Mouse (Mus musculus) G1E (cell line): Measurements from ENCODE around the gene A4galt. TPM values are rescaled to one million over a fixed set of nuclear protein-coding genes. Genes with fewer than 3 reads are reported as not detected.

Experiments used
- ATAC-seq: 2 replicates; pipeline ENCODE4 v1.8.0; 2016; ENCODE audit warnings: mild to moderate bottlenecking; ENCODE audit not compliant: insufficient number of reproducible peaks, poor library complexity, low FRiP score, severe bottlenecking; ENCODE audit errors: extremely low read depth
- DNase-seq: peaks from one replicate; pipeline ENCODE4 v3.0.0; 2012; ENCODE audit warnings: low spot score
- H3K27me3 ChIP-seq: 2 replicates; pipeline ENCODE4 v1.6.1; 2012; ENCODE audit warnings: mild to moderate bottlenecking, low read length, inconsistent platforms; ENCODE audit not compliant: insufficient read depth
- H3K36me3 ChIP-seq: replicated peaks from 2 replicates; pipeline ENCODE3; 2012; ENCODE audit warnings: mild to moderate bottlenecking, inconsistent platforms
- H3K4me1 ChIP-seq: 2 replicates; pipeline ENCODE4 v1.6.1; 2012; ENCODE audit warnings: low read depth, low read length, inconsistent platforms, mixed read lengths; ENCODE audit not compliant: insufficient read depth
- H3K4me3 ChIP-seq: 2 replicates; pipeline ENCODE4 v1.5.1; 2012; ENCODE audit warnings: low read depth, mild to moderate bottlenecking, inconsistent platforms, low read length, moderate library complexity, mixed read lengths
- H3K9me3 ChIP-seq: replicated peaks from 2 replicates; pipeline ENCODE4 v1.6.1; 2012; ENCODE audit warnings: inconsistent platforms
- CTCF ChIP-seq: IDR thresholded peaks from 2 replicates; pipeline ENCODE4 v1.5.1; 2012; ENCODE audit warnings: low read depth, low read length, inconsistent platforms, mixed read lengths
- GATA1 ChIP-seq: IDR thresholded peaks from 2 replicates; pipeline ENCODE4 v1.6.1; 2012; ENCODE audit warnings: borderline replicate concordance, low read length, inconsistent platforms, mixed read lengths
- GATA2 ChIP-seq: IDR thresholded peaks from 2 replicates; pipeline ENCODE4 v1.6.1; 2012; ENCODE audit warnings: low read depth, low read length, inconsistent platforms, borderline replicate concordance
- POLR2AphosphoS5 ChIP-seq: IDR thresholded peaks from 2 replicates; pipeline ENCODE4 v1.6.1; 2012; ENCODE audit warnings: low read depth, low read length, inconsistent platforms; ENCODE audit not compliant: insufficient replicate concordance
- TAL1 ChIP-seq: conservative IDR thresholded peaks from 2 replicates; pipeline ENCODE4 v1.6.1; 2012; ENCODE audit warnings: low read depth, low read length, inconsistent platforms, mixed read lengths
- polyA plus RNA-seq: library from polyadenylated mRNA; stranded (reverse); fragments of >175 nt; gene quantifications from 2 replicates; pipeline ENCODE4 v1.2.3, GENCODE M21; 2012
- total RNA-seq, 2 experiments: library from RNA; stranded (forward) in 1 of 2; stranded (reverse) in 1 of 2; fragments of 200-1000 nt in 1 of 2; fragments of >200 nt in 1 of 2; fragmentation: Nextera tagmentation in 1 of 2; gene quantifications; 2 replicates each; pipeline ENCODE4 v1.2.3; 2014 to 2017

The A4galt gene
- total and polyA plus RNA-seq, 3 experiments: 0.11 TPM; not detected in 2

- no peaks in the 10 kb centered on the region for H3K9me3 ChIP-seq
- DNase-seq (no peak), ATAC-seq (no peak)
- H3K36me3 ChIP-seq: no peaks in the 10 kb centered on the region
- no peaks in the 10 kb centered on the region for H3K4me1 ChIP-seq
- H3K27me3 ChIP-seq: peaks cover 6% of the 10 kb centered on the region
- H3K4me3 ChIP-seq: no peak overlapping the region
- no peak for TF ChIP-seq GATA2
- TF ChIP-seq TAL1: no peak
- TF ChIP-seq CTCF: no peak
These were observed 9.5 kb downstream of the A4galt start for GRCm38 (mm10) chr15:83241961-83242680.

- TF ChIP-seq GATA2: no peak
- TF ChIP-seq POLR2AphosphoS5: no peak
- TF ChIP-seq CTCF: no peak
- TF ChIP-seq TAL1: no peak
- no peak for TF ChIP-seq GATA1
- ATAC-seq (no peak), DNase-seq (no peak)
- Histone ChIP-seq H3K4me1 (no peaks in the 10 kb centered on the region), H3K36me3 (no peaks in the 10 kb centered on the region), H3K9me3 (no peaks in the 10 kb centered on the region), H3K27me3 (peaks cover under 1% of the 10 kb centered on the region; the same call in 1 of the 2 replicates), H3K4me3 (no peak overlapping the region)
These were observed 10.1 kb downstream of the A4galt start for GRCm38 (mm10) chr15:83241497-83241896.

GRCm38 (mm10) chr15:83237460-83238243 is 13.9 kb downstream of the A4galt start:
- TF ChIP-seq GATA1 (no peak), POLR2AphosphoS5 (no peak), CTCF (no peak), TAL1 (no peak), GATA2 (no peak)
- no peaks in the 10 kb centered on the region; the same call in 1 of the 2 replicates for H3K4me1 ChIP-seq
- ATAC-seq (no peak), DNase-seq (no peak)
- H3K9me3 ChIP-seq: no peaks in the 10 kb centered on the region
- H3K36me3 ChIP-seq: no peaks in the 10 kb centered on the region
- no peak overlapping the region for H3K4me3 ChIP-seq
- H3K27me3 ChIP-seq: peaks cover 11% of the 10 kb centered on the region; the same call in 1 of the 2 replicates

GRCm38 (mm10) chr15:83236824-83237223 is 14.8 kb downstream of the A4galt start:
- Histone ChIP-seq H3K9me3 (no peaks in the 10 kb centered on the region), H3K4me3 (no peak overlapping the region), H3K36me3 (no peaks in the 10 kb centered on the region), H3K4me1 (no peaks in the 10 kb centered on the region; the same call in 1 of the 2 replicates), H3K27me3 (peaks cover 12% of the 10 kb centered on the region; the same call in 1 of the 2 replicates)
- DNase-seq (no peak), ATAC-seq (no peak)
- TF ChIP-seq POLR2AphosphoS5 (no peak), GATA2 (no peak), GATA1 (no peak), TAL1 (no peak), CTCF (no peak)

- H3K4me3 ChIP-seq: no peak overlapping the region
- no peak for DNase-seq
- no peaks in the 10 kb centered on the region for H3K36me3 ChIP-seq
- no peak for TF ChIP-seq GATA2
- TF ChIP-seq POLR2AphosphoS5: no peak
- TF ChIP-seq TAL1: no peak
- TF ChIP-seq GATA1: no peak
- peaks cover 22% of the 10 kb centered on the region for H3K27me3 ChIP-seq
- H3K9me3 ChIP-seq: no peaks in the 10 kb centered on the region
- ATAC-seq: no peak
- no peaks in the 10 kb centered on the region; the same call in 1 of the 2 replicates for H3K4me1 ChIP-seq
These were observed 18.2 kb downstream of the A4galt start for GRCm38 (mm10) chr15:83233219-83233992.

GRCm38 (mm10) chr15:83227559-83227958 is 24.0 kb downstream of the A4galt start:
- peaks cover 39% of the 10 kb centered on the region for H3K27me3 ChIP-seq
- DNase-seq (no peak), ATAC-seq (no peak)
- no peaks in the 10 kb centered on the region for H3K9me3 ChIP-seq
- H3K36me3 ChIP-seq: no peaks in the 10 kb centered on the region
- no peak overlapping the region for H3K4me3 ChIP-seq
- no peak for TF ChIP-seq CTCF
- TF ChIP-seq POLR2AphosphoS5: no peak
- no peak for TF ChIP-seq GATA2
- TF ChIP-seq GATA1: no peak
- TF ChIP-seq TAL1: no peak
- peaks cover 2% of the 10 kb centered on the region; the same call in 1 of the 2 replicates for H3K4me1 ChIP-seq
